Mouse (Mus musculus) layer of hippocampus, postnatal 14 days (tissue): Measurements from ENCODE around the gene Tmem229b. TPM values are rescaled to one million over a fixed set of nuclear protein-coding genes. Genes with fewer than 3 reads are reported as not detected.
A peak's percentile ranks its signal among the peaks of the same experiment; 100 is the strongest.
"Not testable (repeated sequence)": the region's sequence is repeated elsewhere in the genome, so short reads cannot be mapped to it uniquely, and the experiment has no call there.

ENCODE experiments used
- DNase-seq, 2 experiments: peaks; one replicate each; pipeline ENCODE4 v3.0.0; 2021 to 2022; ENCODE audit warnings: low spot score in 2 of 2, mixed read lengths in 1 of 2
- total RNA-seq, 2 experiments: library from RNA; stranded (reverse); gene quantifications; 2 replicates each; pipeline ENCODE4 v1.2.3; 2021

Tmem229b gene
- total RNA-seq, 2 experiments from 2014 or later, result 74.6 to 80.0 TPM

- DNase-seq, result peak; percentile 57 to 63
These were observed 825 bp downstream of the Tmem229b start for GRCm38 (mm10) chr12:79006478-79007125.

DNA sequence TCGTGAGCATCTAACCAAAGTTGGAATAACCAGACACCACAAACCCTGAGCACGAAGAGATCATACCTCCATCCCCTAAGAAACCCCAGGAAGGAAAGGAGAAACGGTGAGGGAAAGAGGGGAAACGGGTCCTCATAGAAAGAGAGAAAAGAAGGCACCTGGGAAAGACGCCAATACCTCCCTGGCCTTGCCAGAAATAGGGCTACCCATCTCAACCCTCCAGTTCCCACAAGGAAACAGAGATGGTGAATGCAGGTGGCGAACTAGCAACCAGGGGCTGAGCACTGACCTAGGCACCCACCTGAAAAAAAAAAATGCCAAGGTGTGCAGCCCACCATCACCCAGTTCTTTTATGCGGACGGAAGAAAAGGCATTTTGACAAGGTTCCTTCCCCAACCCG, 1.4 kb downstream of the Tmem229b start:
- no peak for DNase-seq

- DNase-seq, result no peak
These were observed 2.0 kb downstream of the Tmem229b start for GRCm38 (mm10) chr12:79005456-79005855.

DNA sequence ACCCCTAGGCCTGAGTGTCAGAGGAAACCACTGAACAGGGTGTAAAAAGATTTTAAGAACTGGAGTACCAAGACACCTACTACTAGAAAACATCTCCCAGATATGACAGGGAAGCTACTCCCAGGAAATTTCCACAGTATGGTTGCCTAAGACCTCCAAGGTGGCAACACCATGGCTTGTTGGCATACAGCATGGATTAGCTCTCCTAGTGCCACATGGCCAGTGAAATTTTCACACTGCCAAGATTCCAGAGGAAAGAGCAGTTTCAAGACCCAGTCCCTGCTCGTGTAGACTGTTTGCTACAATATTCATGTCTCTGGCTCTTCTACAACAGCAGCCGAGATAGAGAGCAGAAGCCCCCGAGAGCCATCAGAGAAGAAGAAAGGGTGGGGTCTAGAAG, 4.4 kb downstream of the Tmem229b start:
- DNase-seq, result no peak

DNA sequence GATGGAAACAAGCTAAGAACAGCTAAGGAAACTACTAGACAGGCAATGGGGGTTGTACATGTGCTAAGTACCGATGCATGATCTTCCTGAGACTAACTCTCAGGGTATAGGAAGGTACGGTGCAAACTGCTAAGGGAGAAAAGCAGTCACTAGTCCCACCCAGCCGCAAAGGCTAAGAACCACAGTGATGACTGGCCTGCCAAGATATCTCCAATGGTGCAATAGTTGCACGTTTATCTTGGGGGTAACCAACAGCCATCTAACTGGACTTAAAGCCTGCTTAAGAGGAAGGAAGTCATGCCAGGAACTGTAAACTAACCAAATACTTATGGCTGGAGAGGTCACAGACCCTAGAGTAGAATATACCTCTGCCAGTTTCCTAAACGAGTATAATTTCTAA, 5.0 kb downstream of the Tmem229b start:
- no peak for DNase-seq

DNA sequence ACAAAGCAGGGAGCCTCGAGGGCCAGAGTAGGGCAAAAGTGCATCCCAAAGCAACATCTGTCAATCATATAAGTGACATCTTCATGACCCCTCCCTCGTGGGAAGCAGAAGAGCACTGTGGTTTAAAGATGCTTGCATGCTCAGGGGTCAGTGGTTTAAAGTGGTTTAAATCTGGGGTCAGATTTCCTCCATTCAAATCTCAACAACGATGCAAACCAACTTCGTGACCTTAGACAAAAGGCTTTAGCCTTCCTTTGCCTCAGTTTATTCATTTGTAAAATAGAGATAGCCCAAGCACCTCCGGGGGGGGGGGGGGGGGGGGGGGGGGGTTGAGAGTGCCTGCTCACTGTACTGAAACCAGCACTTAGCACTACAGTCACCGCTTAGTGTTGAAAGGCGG, 10.7 kb downstream of the Tmem229b start:
- DNase-seq, result no peak

GRCm38 (mm10) chr12:78996271-78996670, 11.2 kb downstream of the Tmem229b start:
- DNase-seq, result no peak

DNA sequence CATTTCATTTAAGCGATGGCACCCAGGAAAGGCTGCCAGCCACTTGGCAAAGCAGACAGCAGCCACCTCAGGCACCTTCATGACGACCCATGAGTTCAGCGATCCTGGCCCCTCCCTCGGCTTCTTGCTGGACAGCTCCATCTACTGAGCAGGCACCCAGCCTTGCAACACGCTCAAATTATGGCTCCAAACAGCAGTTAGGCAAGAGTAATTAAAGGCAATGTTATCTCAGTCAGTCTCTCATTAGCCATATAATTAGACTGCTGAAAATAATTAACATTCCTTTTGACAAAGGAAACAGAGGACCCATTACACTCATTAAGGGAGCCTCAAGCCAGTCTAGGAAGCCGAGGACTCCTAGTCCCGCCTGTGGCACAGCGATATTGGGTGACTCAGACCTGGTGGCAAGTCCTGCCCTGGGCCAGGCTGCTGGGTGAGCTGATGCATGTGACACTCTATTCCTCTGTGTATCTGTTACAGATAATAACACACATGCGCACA, 19.8 kb downstream of the Tmem229b start:
- DNase-seq, result peak in 1 of 2 experiments; percentile 33

DNA sequence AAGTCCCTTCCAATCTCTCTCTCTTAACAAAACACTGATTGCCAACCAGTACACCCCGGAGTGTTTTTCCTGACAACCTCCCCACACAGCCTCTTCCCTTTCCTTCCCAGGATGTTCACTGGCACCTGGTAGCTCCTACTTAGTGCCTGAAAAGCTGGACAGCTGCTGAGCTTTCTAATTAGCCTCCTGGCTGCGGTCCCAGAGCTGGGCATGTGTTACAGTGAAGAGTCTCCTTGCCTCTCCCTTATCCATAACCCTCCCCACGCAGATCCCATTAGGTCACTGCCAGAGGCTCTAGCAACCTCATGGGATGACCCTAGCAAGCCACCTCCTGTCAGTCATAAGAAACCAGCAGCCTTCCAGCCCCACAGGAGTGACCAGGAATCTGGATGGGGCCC, 23.4 kb downstream of the Tmem229b start:
- DNase-seq, result peak in 1 of 2 experiments; percentile 40

GRCm38 (mm10) chr12:78983296-78984034, 24.0 kb downstream of the Tmem229b start:
- DNase-seq, result no peak

GRCm38 (mm10) chr12:78981938-78982825, 25.2 kb downstream of the Tmem229b start:
- no peak for DNase-seq

GRCm38 (mm10) chr12:78981131-78981530, 26.3 kb downstream of the Tmem229b start:
- no peak for DNase-seq

DNA sequence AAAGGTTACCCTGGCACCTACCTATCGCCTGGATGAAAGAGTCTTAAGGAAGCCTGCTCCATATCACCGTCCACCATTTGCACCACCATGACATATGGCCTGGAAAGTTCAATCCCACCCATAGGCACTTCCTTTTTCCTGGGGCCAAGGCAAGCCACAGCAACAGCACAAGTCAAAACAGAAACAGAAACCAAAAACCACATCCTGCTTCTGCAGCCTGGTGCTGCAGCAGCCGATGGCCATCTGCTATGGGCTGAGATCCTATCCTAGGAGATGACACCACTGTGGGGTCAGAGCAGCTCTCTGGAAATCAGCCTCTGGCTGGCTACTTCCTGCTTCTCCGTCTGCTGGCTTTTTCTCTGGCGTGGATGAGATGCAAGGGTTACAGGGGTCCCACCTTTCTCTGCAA, 26.7 kb downstream of the Tmem229b start:
- no peak for DNase-seq

GRCm38 (mm10) chr12:78977552-78977951, 29.9 kb downstream of the Tmem229b start:
- DNase-seq, result no peak

- DNase-seq, result no peak
These were observed 30.3 kb downstream of the Tmem229b start for GRCm38 (mm10) chr12:78977078-78977477.

- DNase-seq, result no peak
These were observed 31.6 kb downstream of the Tmem229b start for GRCm38 (mm10) chr12:78975836-78976235.

DNA sequence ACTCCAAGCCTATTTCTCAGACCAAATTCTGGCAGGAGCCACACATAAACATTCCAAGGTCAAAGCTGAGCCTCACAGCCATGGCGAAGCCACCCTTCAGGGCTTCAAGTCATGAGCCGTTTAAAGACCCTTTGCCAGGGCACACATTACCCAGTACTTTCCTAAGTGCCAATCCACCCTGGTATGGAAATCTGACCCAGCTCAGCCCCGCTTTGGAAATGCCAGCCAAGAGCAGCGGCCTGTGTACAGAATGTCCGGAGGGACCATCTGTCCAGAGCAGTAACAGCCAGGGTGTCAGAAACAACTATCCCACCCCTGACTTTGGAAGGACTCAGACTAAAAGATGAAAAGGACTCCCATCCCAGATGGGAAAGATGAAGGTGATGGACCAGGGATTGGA, 32.7 kb downstream of the Tmem229b start:
- no peak for DNase-seq

GRCm38 (mm10) chr12:78973779-78974178, 33.6 kb downstream of the Tmem229b start:
- no peak for DNase-seq

GRCm38 (mm10) chr12:78971649-78972048, 35.8 kb downstream of the Tmem229b start:
- no peak for DNase-seq

- no peak for DNase-seq
These were observed 36.7 kb downstream of the Tmem229b start for GRCm38 (mm10) chr12:78970725-78971124.

- DNase-seq, result not testable (repeated sequence)
These were observed 42.9 kb downstream of the Tmem229b start for GRCm38 (mm10) chr12:78964496-78964895.

- no peak for DNase-seq
These were observed 51.0 kb downstream of the Tmem229b start for GRCm38 (mm10) chr12:78956405-78956804.
